Mouse (Mus musculus): Measurements from ENCODE around the gene Gm17654. TPM values are rescaled to one million over a fixed set of nuclear protein-coding genes. Genes with fewer than 3 reads are reported as not detected.
"Not testable (repeated sequence)": the region's sequence is repeated elsewhere in the genome, so short reads cannot be mapped to it uniquely, and the experiment has no call there.

Gm17654 gene
- not detected for total RNA-seq (2021)

GRCm38 (mm10) chr14:43579046-43579445 is at the start of gene Gm17654:
TSS of gene Gm17654 (minus strand) at chr14:43579146.
- DNase-seq; intact Hi-C loops (cut with DNase I): not testable (repeated sequence)

- DNase-seq; intact Hi-C loops (cut with DNase I): not testable (repeated sequence)
These were observed 29.0 kb upstream of the Gm17654 start, which contains the start of gene Gm10375 for GRCm38 (mm10) chr14:43607913-43608312. TSS of gene Gm10375 (minus strand) at chr14:43608013.

- DNase-seq; intact Hi-C loops (cut with DNase I): not testable (repeated sequence)
These were observed 977 bp downstream of the Gm17654 start for GRCm38 (mm10) chr14:43577969-43578368.

- DNase-seq; intact Hi-C loops (cut with DNase I): not testable (repeated sequence)
These were observed 26.7 kb downstream of the Gm17654 start for GRCm38 (mm10) chr14:43552271-43552670.

GRCm38 (mm10) chr14:43546281-43546680 is 32.7 kb downstream of the Gm17654 start:
- DNase-seq; intact Hi-C loops (cut with DNase I): not testable (repeated sequence)

GRCm38 (mm10) chr14:43543276-43543675 is 35.7 kb downstream of the Gm17654 start, which contains the start of gene Gm5799:
TSS of gene Gm5799 (plus strand) at chr14:43543576.
- intact Hi-C loops (cut with DNase I); DNase-seq: not testable (repeated sequence)

GRCm38 (mm10) chr14:43538144-43538543 is 40.8 kb downstream of the Gm17654 start:
- intact Hi-C loops (cut with DNase I); DNase-seq: not testable (repeated sequence)

GRCm38 (mm10) chr14:43532387-43532786 is 46.6 kb downstream of the Gm17654 start:
- DNase-seq = not testable (repeated sequence)

GRCm38 (mm10) chr14:43532011-43532383 is 46.9 kb downstream of the Gm17654 start:
- intact Hi-C loops (cut with DNase I); DNase-seq: not testable (repeated sequence)

More at GRCm38 (mm10) chr14:43532387-43532786, 46.6 kb downstream of the Gm17654 start:
- intact Hi-C loops (cut with DNase I) = not testable (repeated sequence)

GRCm38 (mm10) chr14:43531052-43532010 is 47.6 kb downstream of the Gm17654 start:
- intact Hi-C loops (cut with DNase I); DNase-seq: not testable (repeated sequence)

Other genes starting within 250 kb of the Gm17654 start
- gene 1700001F09Rik, start 231.3 kb downstream of the Gm17654 start, total RNA-seq (2021) = 1 to 10 TPM in 1 of 2 experiments, not detected in 1; 1.3 TPM
- gene Gm8138, start 162.8 kb downstream of the Gm17654 start, total RNA-seq (2021) = not detected
- under 1 TPM; 0.34 to 0.74 TPM for gene Gm5799, start 35.6 kb downstream of the Gm17654 start, total RNA-seq (2021)
- gene Gm10375, start 28.9 kb upstream of the Gm17654 start, total RNA-seq (2021) = not detected
- not detected for gene Gm8165, start 98.1 kb upstream of the Gm17654 start, total RNA-seq (2021)
- 1 to 10 TPM; 2.7 to 2.8 TPM for gene Gm7324, start 118.7 kb upstream of the Gm17654 start, total RNA-seq (2021)
- not detected for gene Gm16506, start 148.3 kb upstream of the Gm17654 start, total RNA-seq (2021)
- not detected for gene Gm6526, start 168.7 kb upstream of the Gm17654 start, total RNA-seq (2021)
- gene Gm8180, start 205.6 kb upstream of the Gm17654 start, total RNA-seq (2021) = not detected